Mouse (Mus musculus) liver, postnatal 0 days (tissue): Measurements from ENCODE around the gene Sstr2. TPM values are rescaled to one million over a fixed set of nuclear protein-coding genes. Genes with fewer than 3 reads are reported as not detected.

Experiments
- ATAC-seq: fragments of 200-750 bp; cut with Nextera tagmentation; 2 replicates; pipeline ENCODE4 v1.8.0; 2017; ENCODE audit warnings: mild to moderate bottlenecking, moderate library complexity
- DNase-seq: peaks from one replicate; pipeline ENCODE4 v3.0.0-alpha.2; 2016
- H3K27ac ChIP-seq: fragments of 300-500 bp; sonication (generic); 2 replicates; pipeline ENCODE4 v1.5.1; 2014; ENCODE audit warnings: antibody characterized with exemption, moderate library complexity, mild to moderate bottlenecking, low read depth
- H3K27me3 ChIP-seq: fragments of 300-500 bp; sonication (generic); 2 replicates; pipeline ENCODE4 v1.6.1; 2014; ENCODE audit warnings: low read length, control low read depth, mixed read lengths; ENCODE audit not compliant: insufficient read depth
- H3K36me3 ChIP-seq: fragments of 300-500 bp; sonication (generic); replicated peaks from 2 replicates; pipeline ENCODE4 v1.6.1; 2014; ENCODE audit warnings: mild to moderate bottlenecking, control low read depth, low read length, moderate library complexity, mixed read lengths; ENCODE audit not compliant: insufficient read depth
- H3K4me1 ChIP-seq: fragments of 300-500 bp; sonication (generic); 2 replicates; pipeline ENCODE4 v1.6.1; 2014; ENCODE audit warnings: antibody characterized with exemption, mild to moderate bottlenecking, control low read depth; ENCODE audit not compliant: insufficient read depth
- H3K4me2 ChIP-seq: fragments of 300-500 bp; sonication (generic); 2 replicates; pipeline ENCODE4 v1.6.1; 2014; ENCODE audit warnings: low read depth, mild to moderate bottlenecking, low read length, moderate library complexity, mixed read lengths
- H3K4me3 ChIP-seq: fragments of 300-500 bp; sonication (generic); 2 replicates; pipeline ENCODE4 v1.5.1; 2014; ENCODE audit warnings: low read depth, low read length
- H3K9ac ChIP-seq: fragments of 300-500 bp; sonication (generic); replicated peaks from 2 replicates; pipeline ENCODE4 v1.6.1; 2014; ENCODE audit warnings: mild to moderate bottlenecking, moderate library complexity
- H3K9me3 ChIP-seq: fragments of 300-500 bp; sonication (generic); 2 replicates; pipeline ENCODE4 v1.6.1; 2016; ENCODE audit warnings: mild to moderate bottlenecking, control low read depth, low read length, mixed read lengths
- CTCF ChIP-seq: sonication (generic); IDR thresholded peaks from 2 replicates; pipeline ENCODE4 v1.5.1; 2016; ENCODE audit warnings: antibody characterized with exemption, low read depth
- EP300 ChIP-seq: IDR thresholded peaks from 2 replicates; pipeline ENCODE4 v1.6.1; 2016; ENCODE audit warnings: antibody characterized with exemption, low read depth, mild to moderate bottlenecking
- WGBS: fragments of 180-500 bp; shearing (Covaris S2); extraction: QIAGEN DNeasy Blood & Tissue Kit; methylation state at CpG from one replicate; pipeline ENCODE4 v1.1.7; 2014; ENCODE audit not compliant: insufficient replicate concordance; 5-methylcytosine and 5-hydroxymethylcytosine counted together
- polyA plus RNA-seq: library from polyadenylated mRNA; unstranded; fragments of >200 nt; fragmentation: Nextera tagmentation; extraction: Ambion mirVana; gene quantifications from 2 replicates; pipeline ENCODE4 v1.2.1, GENCODE M21; 2015

Sstr2 gene
- polyA plus RNA-seq, 1 experiment from 2014 or later, result 1.6 TPM

- Histone ChIP-seq H3K9me3 (no peaks in the 10 kb centered on the region), H3K9ac (no peak overlapping the region), H3K4me3 (no peak overlapping the region), H3K4me2 (no peak overlapping the region), H3K36me3 (no peaks in the 10 kb centered on the region), H3K27ac (no peak overlapping the region), H3K4me1 (peaks cover 6% of the 10 kb centered on the region), H3K27me3 (no peaks in the 10 kb centered on the region)
- TF ChIP-seq CTCF (no peak), EP300 (no peak)
- 79% methylated on average over 3 of the region's 3 CpGs for WGBS
- ATAC-seq, result no peak
- no peak for DNase-seq
These were observed 26.0 kb downstream of the Sstr2 start for GRCm38 (mm10) chr11:113645181-113645580.

- TF ChIP-seq EP300, result no peak
- peak; percentile 99 for TF ChIP-seq CTCF
- DNase-seq (peak; percentile 89), ATAC-seq (peak; percentile 46)
- H3K4me2 ChIP-seq, result 0 out of 2 replicates have a peak overlapping the region, but pooled peaks have one; percentile 7
- H3K36me3 ChIP-seq, result peaks cover 12% of the 10 kb centered on the region
- WGBS, result 4% methylated on average over 15 of the region's 15 CpGs
- H3K4me1 ChIP-seq, result peaks cover 18% of the 10 kb centered on the region
- H3K9ac ChIP-seq, result peak overlapping the region; percentile 23; the same call in 1 of the 2 replicates
- no peaks in the 10 kb centered on the region for H3K27me3 ChIP-seq
- no peak overlapping the region for H3K27ac ChIP-seq
- H3K9me3 ChIP-seq, result no peaks in the 10 kb centered on the region
- H3K4me3 ChIP-seq, result no peak overlapping the region
These were observed 29.0 kb downstream of the Sstr2 start for GRCm38 (mm10) chr11:113648152-113648551.

DNA sequence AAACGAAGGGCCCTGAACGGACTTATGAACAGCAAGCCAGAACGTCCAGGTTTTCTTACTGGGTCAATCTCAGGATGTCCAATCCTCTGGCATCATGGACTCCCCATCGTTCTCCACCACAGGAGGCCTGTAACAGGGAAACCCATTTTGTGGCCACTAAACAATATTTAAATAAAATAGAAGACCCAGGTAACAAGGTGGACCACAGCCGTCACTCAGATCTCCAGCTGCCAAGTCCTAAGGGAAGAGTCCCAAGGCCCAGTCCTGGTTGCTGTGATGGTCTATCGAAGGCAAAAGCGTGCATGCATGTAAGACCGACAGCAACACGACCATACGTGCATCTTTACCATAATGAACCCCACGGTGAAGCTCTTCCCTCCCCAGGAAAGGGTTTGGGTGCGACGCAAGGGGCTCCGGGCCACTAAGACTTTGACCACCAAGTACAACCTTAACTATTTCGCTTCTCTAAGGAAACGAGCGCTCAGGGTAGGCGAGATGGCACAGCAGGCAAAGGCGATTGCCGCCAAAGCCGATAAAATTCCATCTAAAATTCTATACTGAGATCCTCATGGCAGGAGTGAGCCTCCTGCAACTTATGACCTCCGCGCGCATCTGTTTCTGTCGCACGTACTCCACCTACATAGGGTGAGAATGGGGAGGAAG lies 29.7 kb downstream of the Sstr2 start, which contains the start of gene Cog1:
TSS of gene Cog1 (plus strand) at position 480 of the 663 bp plus-strand sequence.
- Histone ChIP-seq H3K27me3 (no peaks in the 10 kb centered on the region), H3K36me3 (peaks cover 18% of the 10 kb centered on the region), H3K4me3 (peak within 1 kb of the TSS; percentile 83), H3K4me1 (peaks cover 18% of the 10 kb centered on the region), H3K27ac (peak within 1 kb of the TSS; percentile 83), H3K9ac (peak within 1 kb of the TSS; percentile 96), H3K9me3 (no peaks in the 10 kb centered on the region), H3K4me2 (peak within 1 kb of the TSS; percentile 76)
- ATAC-seq, result peak; percentile 2; the same call in 1 of the 2 replicates
- WGBS, result 41% methylated on average over 26 of the region's 26 CpGs
- DNase-seq, result no peak
- TF ChIP-seq CTCF (no peak), EP300 (no peak)

DNA sequence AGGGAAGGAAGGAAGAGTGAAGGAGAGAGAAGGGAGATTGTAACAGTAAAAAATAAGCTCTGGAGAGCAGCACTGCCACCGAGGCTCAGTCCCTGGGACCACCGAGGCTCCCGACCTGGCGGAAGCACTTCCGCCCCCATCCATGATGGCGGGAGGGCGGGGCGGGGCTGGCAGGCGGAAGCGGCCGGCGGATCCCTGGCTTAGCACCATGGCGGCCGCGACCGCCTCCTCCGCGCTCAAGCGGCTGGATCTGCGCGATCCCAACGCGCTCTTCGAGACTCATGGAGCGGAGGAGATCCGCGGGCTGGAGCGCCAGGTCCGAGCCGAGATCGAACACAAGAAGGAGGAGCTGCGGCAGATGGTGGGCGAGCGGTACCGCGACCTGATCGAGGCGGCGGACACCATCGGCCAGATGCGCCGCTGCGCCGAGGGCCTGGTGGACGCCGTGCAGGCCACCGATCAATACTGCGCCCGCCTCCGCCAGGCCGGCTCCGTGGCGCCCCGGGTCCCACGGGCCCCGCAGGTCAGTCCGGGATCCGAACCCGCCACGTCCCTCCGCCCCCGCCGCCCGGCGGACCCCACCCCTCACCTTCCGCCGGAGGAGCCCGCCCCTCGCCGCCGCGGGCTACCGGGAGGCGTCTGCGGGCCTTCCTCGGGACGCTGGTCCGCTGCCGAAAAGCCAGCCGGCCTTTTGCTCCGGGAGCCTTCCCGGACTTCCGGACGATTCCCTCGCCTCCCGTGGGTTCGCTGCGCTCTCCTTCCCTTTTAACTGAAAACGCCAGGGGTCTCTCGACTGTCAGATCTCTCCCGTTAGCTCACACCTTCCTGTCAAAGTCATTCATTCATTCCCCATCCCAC lies 30.4 kb downstream of the Sstr2 start, which contains the start of gene Slc39a11:
TSS of gene Slc39a11 (minus strand) at position 727 of the 858 bp plus-strand sequence.
- Histone ChIP-seq H3K9me3 (no peaks in the 10 kb centered on the region), H3K4me1 (peaks cover 18% of the 10 kb centered on the region), H3K4me2 (peak within 1 kb of the TSS; percentile 76), H3K27ac (peak within 1 kb of the TSS; percentile 83), H3K4me3 (peak within 1 kb of the TSS; percentile 83), H3K27me3 (no peaks in the 10 kb centered on the region), H3K36me3 (peaks cover 26% of the 10 kb centered on the region), H3K9ac (peak within 1 kb of the TSS; percentile 96)
- WGBS, result 1% methylated on average over 79 of the region's 91 CpGs
- ATAC-seq, result peak; percentile 84
- DNase-seq, result peak; percentile 88
- TF ChIP-seq EP300, result no peak
- peak; percentile 27 for TF ChIP-seq CTCF

DNA sequence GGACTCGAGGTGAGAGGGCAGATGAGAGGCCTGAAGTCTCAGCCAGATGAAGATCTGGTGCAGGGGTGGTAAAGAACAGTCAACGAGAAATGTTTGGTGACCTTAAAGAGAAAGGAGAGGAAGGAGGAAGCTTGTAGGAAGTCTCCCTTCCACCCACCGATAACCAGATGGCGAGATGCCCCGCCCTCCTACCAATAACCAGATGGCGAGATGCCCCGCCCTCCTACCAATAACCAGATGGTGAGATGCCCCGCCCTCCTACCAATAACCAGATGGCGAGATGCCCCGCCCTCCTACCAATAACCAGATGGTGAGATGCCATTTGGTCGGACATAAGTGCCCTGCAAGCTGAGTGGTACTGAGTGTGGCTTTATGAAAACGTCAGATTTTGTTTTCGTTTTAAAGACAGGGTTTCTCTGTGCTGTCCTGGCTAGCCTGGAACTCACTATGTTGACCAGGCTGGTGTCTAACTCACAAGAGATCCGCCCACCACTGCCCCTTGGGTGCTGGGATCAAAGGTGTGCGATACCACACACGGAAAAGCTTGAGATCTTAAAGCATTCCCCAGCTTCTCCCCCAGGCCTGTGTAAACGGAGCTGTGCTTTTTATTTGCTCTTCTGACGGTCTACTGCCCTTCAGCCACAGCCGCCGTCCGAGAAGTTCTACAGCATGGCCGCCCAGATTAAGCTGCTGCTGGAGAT lies 32.2 kb downstream of the Sstr2 start:
- Histone ChIP-seq H3K4me2 (peak overlapping the region; percentile 76), H3K27me3 (no peaks in the 10 kb centered on the region), H3K36me3 (peaks cover 40% of the 10 kb centered on the region), H3K4me1 (peaks cover 18% of the 10 kb centered on the region), H3K9me3 (no peaks in the 10 kb centered on the region), H3K27ac (peak overlapping the region; percentile 83), H3K4me3 (peak overlapping the region; percentile 17), H3K9ac (no peak overlapping the region)
- TF ChIP-seq EP300, result peak; percentile 58; the same call in 1 of the 2 replicates
- no peak for TF ChIP-seq CTCF
- peak; percentile 55 for DNase-seq
- peak; percentile 47 for ATAC-seq
- 71% methylated on average over 22 of the region's 22 CpGs for WGBS
